Mouse (Mus musculus) kidney, postnatal 4 days (tissue): Measurements from ENCODE around the gene Cdip1.
"Not testable (repeated sequence)": the region's sequence is repeated elsewhere in the genome, so short reads cannot be mapped to it uniquely, and the experiment has no call there.

Source experiments
- DNase-seq, 2 experiments: peaks; one replicate each; pipeline ENCODE4 v3.0.0; 2021; ENCODE audit warnings: mixed read lengths in 2 of 2

The Cdip1 gene

DNA sequence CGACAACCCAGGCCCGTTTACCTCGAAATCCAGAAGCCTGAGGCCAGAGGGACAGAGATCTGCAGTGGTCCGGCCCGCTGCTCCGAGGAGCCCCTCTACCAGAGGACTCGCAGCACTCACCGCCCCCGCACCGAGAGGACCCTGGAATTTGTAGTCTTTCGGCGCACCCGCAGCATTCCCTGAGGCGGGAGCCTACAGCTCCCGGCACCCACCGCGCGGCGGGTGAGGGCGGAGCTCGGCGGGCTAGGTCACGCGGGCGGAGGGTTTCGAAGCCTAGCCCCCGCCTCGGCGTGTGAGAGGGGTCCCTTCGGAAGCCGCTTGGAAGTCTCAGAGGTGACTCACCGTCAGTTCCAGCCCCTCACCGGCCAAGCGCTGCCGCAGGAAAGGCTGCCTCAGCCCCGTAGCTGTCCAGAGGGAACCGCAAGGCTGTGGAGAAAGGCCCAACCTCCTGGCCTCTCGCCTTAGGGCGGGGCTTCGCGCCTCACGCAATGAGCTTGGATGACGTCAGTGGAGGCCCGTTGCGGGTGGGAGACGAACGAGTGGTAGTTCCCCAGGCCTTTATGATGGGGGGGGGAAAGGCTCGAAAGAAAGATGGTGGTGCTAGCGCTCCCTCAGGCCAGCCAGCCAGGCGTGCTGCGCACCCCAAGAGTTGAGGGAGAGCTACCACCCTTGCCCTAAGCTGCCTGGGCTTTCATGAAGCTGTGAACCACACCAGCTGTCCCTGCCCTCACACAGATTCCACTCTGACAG lies at the start of gene Cdip1:
Cdip1 (minus strand) TSS at position 483 of the 750 bp plus-strand sequence.
- peak; percentile 96 to 97 for DNase-seq

GRCm38 (mm10) chr16:4839552-4839951 lies 49.5 kb upstream of the Cdip1 start:
- no peak for DNase-seq

DNA sequence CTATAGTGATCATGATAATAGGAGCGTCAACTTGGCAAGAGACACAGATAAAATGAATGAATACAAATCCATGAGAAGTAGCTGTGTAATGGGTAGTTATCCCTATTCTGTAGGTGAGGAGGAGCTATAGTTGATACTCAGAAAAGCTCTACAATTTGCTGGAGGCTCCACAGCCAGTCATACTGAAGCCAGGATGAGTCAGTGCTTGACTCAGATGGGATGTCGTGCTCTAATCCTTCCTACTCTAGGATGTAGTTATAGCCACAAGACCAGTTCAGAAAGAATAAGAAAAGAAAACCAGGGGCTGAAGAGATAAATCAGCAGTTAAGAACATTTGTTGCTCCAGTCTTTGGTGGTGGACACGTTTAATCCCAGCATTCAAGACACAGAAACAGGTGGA lies 47.5 kb upstream of the Cdip1 start:
- no peak for DNase-seq

DNA sequence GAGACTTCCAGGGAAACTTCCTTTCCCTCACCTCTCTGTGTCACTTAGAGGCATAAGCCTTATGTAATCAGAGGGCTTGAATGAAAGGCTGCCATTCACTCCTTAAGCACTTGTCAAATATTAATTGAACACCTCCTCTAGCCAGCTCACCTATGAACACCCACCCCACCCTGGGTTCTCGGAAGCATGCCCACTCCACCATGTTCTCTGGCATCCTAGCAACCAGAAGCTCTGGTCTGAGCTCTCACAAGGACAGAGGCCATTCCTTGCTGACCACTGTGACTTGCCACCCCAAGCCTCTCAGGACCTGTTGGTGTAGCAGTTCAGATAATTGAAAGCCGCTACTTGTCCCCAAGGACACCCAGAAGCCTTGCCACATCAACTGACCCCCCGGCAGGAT lies 45.1 kb upstream of the Cdip1 start, which contains the start of gene 4930562C15Rik:
4930562C15Rik (plus strand) TSS at position 226 of the 400 bp plus-strand sequence.
- no peak for DNase-seq

DNA sequence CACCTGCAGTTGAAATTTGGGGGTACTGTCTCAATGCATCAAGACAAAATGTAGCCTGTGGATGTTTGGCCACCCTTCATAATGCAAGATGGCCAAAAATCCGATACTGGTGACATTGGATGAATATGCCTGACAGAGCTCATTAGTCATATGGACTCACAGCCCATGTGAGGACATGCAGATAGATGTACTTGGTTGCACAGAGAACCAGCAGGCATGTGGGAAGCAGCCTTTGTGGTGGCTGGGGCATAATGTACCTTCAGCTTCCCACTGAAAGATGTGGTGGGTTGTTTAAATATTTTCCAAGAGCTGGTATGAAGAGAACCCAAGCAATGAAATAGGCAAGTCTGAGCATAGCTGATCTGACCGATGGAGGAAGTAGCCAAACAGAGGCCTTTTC lies 43.8 kb upstream of the Cdip1 start:
- DNase-seq, result no peak

GRCm38 (mm10) chr16:4831650-4832419 lies 41.7 kb upstream of the Cdip1 start:
- peak; percentile 36 to 65 for DNase-seq

- DNase-seq, result no peak
These were observed 39.3 kb upstream of the Cdip1 start for GRCm38 (mm10) chr16:4829271-4829900.

DNA sequence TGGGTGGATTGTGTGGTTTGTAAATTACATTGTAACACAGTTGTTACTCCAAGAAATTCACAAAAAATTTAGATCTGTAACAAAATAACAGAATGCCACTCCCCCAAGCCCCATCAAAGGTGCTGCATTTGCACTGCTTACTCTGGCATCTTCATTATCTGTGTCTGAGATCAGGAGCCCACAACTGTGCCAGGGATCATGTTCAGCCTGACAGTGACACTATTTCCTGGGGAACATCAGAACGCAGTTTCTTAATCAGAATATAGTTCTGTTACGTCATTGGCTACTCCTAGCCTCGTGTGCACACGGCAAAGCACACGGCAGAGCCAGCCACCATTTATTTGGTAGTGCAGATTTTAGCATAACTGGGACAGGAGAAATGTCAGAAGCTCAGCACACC lies 37.5 kb upstream of the Cdip1 start:
- no peak for DNase-seq

GRCm38 (mm10) chr16:4824466-4824865 lies 34.4 kb upstream of the Cdip1 start:
- DNase-seq, result not testable (repeated sequence)

- DNase-seq, result no peak
These were observed 28.3 kb upstream of the Cdip1 start for GRCm38 (mm10) chr16:4818349-4818748.

DNA sequence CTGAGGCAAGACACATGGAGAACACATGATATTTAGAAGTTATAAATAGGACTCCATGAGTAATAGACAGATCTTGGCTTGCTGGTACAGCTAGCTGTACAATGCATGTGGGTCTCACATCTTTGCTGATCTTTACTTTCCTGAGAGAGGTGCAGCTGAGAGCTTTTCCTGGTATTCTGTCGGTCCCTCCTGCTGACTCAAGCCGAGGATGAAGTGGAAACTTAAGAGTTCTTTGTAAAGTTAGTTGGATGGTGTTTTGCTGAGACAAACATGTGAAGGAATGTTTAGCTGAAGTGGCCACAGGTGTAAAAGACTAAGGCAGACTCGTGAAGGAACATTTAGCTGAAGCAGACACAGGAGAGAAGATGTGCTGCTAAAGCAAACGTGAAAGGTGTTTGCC lies 6.5 kb upstream of the Cdip1 start:
- DNase-seq, result no peak

DNA sequence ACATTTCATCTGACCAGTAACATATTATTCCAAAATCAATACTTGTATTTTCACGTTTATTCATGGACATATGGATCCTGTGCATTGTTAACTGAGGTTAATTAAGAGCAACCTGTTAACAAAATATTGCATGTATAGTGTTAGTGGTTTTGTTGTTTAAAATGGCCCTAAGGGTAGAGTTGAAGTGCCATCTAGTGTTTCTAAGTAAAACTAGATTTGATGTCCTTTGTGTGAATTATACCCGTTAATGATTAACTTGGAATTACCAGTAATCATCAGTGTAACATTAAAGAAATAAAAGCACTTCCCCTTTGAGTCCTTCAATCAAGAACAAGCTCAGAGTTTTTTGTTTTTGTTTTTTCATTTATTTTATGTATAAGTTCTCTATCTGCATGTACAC lies 1.2 kb upstream of the Cdip1 start:
- no peak for DNase-seq

DNA sequence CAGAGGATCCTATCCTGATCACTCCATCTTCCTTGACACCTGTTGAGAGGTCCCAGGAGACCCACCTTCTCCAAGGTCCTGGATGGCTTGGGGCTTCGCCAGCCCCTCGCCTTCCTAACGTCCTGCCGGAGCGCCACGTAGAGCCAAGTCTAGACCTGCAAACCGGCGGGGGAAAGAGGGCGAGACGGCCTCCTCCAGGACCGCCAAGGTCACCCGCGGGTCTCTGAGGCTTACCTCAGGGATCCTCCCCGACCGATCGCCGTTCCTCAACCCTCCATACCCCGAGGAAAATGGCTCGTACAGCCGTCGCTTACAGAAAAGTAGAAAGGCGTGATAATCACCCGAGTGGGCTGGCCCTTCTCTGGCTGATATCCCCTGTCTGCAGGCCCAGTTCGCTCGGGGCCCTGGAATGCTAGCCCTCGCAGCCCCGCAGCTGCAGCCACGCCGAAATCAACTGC lies 752 bp downstream of the Cdip1 start:
- DNase-seq, result no peak

DNA sequence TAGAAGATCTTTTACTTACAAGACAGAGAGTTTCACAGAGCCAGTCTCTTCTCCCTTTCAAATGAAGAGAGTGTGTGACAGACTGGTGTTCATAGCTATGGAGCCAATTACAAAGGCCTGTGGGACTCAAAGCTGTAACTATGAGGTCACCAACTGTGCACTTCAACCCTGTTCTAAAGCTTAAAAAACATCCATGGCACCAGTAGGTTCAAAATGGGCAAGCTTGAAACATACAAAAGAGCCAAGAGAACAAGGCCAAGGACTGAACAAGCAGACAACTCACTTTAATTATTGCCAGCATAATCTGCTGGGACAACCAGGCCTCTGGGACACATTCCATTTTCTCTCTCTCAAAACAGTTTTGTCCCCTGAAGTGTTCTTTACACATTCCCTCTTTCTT lies 1.9 kb downstream of the Cdip1 start:
- DNase-seq, result no peak

DNA sequence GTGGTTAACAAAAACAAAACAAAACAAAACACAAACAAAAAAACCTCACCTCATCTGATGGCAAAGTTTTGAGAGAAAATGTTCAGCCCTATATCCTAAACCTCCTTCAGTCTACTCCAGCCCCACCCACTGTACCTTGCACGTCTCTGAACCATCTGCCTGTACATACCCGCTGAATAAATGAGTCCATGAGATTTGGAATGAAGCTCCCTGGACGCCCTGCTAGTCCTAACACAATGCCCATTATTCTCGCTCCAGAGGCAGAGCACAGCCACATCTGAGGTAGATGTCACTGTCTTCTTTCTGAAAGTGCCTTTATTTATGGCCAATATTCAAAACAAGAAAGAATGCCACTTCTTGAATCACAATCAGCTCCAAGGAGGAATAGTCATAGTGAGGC lies 4.4 kb downstream of the Cdip1 start:
- DNase-seq, result no peak

DNA sequence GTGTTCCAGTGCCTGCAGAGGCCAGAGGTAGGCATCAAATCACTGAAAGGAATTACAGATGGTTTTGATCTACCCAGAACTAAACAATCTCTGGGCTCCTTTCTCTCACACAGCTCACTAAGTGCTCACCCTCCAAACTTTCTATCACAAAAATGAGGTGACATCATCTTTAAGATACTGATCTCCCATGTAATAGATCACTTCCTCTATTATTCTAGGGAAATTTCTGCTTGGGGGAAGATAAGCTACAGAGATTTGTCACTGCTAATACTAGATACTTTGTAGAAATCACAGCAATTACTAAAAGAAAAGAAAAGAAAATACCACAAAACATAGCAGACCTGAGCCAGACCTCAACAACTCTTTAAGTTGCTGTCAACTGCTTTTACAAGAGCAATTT lies 7.6 kb downstream of the Cdip1 start:
- no peak for DNase-seq

DNA sequence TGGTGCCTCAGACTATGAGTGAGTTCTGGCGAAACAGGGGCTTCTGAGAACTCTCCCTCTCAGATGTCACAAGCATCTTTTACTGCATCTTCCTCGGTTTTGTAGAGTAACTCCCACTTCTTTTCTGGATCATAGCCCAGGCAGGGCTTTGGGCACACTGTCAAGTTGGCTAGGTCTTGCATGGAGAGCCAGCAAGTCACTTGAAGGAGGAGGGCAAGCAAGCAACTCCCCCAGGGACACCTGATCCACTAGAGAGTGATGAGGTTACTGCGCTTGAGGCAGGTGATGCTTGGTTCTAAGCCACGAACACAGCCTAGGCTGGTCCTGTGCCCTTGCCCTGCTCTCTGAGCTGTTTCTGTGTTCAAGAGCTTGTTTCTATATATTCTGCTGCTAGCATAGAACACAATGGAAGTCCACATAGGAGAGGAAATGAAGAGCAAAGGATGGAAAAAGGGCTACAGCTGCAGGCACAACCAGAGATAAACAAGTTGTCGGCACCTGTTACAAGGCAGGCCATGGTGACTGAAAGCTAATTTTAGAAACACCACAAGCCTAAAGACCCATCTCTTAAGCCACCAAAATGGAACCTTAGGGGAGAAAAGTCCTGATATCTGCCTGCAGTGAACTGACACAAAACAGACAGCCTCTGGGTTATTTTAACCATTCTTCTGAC lies 8.4 kb downstream of the Cdip1 start:
- DNase-seq, result peak; percentile 40 to 50

- no peak for DNase-seq
These were observed 11.2 kb downstream of the Cdip1 start for GRCm38 (mm10) chr16:4778940-4779339.

GRCm38 (mm10) chr16:4777905-4778609 lies 12.0 kb downstream of the Cdip1 start:
- DNase-seq, result no peak

GRCm38 (mm10) chr16:4777171-4777904 lies 12.8 kb downstream of the Cdip1 start:
- peak; percentile 25 to 40 for DNase-seq

GRCm38 (mm10) chr16:4773289-4773970 lies 16.7 kb downstream of the Cdip1 start:
- DNase-seq, result no peak
